Mouse (Mus musculus) intestine, embryonic 15.5 days (tissue): Measurements from ENCODE around the gene Erf. TPM values are rescaled to one million over a fixed set of nuclear protein-coding genes. Genes with fewer than 3 reads are reported as not detected.
"Not testable (repeated sequence)": the region's sequence is repeated elsewhere in the genome, so short reads cannot be mapped to it uniquely, and the experiment has no call there.

Experiments used
- ATAC-seq: fragments of 200-750 bp; cut with Nextera tagmentation; 2 replicates; pipeline ENCODE4 v1.8.0; 2017; ENCODE audit warnings: moderate TSS enrichment, moderate library complexity
- H3K27ac ChIP-seq: fragments of 300-500 bp; sonication (generic); 2 replicates; pipeline ENCODE4 v1.5.1; 2015; ENCODE audit warnings: mild to moderate bottlenecking, inconsistent platforms
- H3K27me3 ChIP-seq: fragments of 300-500 bp; sonication (generic); replicated peaks from 2 replicates; pipeline ENCODE4 v1.6.1; 2015; ENCODE audit warnings: inconsistent platforms
- H3K36me3 ChIP-seq: fragments of 300-500 bp; sonication (generic); 2 replicates; pipeline ENCODE4 v1.6.1; 2015; ENCODE audit warnings: inconsistent platforms
- H3K4me1 ChIP-seq: fragments of 300-500 bp; sonication (generic); replicated peaks from 2 replicates; pipeline ENCODE4 v1.6.1; 2015; ENCODE audit warnings: inconsistent platforms
- H3K4me2 ChIP-seq: fragments of 300-500 bp; sonication (generic); replicated peaks from 2 replicates; pipeline ENCODE4 v1.6.1; 2015; ENCODE audit warnings: mild to moderate bottlenecking, inconsistent platforms
- H3K4me3 ChIP-seq: fragments of 300-500 bp; sonication (generic); replicated peaks from 2 replicates; pipeline ENCODE4 v1.5.1; 2015; ENCODE audit warnings: inconsistent platforms
- H3K9ac ChIP-seq: fragments of 300-500 bp; sonication (generic); 2 replicates; pipeline ENCODE4 v1.6.1; 2015; ENCODE audit warnings: inconsistent platforms
- H3K9me3 ChIP-seq: fragments of 300-500 bp; sonication (generic); 2 replicates; pipeline ENCODE4 v1.6.1; 2016; ENCODE audit warnings: inconsistent platforms
- WGBS: fragments of 180-500 bp; shearing (Covaris S2); methylation state at CpG from one replicate; pipeline ENCODE4 v1.1.7; 2015; 5-methylcytosine and 5-hydroxymethylcytosine counted together
- polyA plus RNA-seq: library from polyadenylated mRNA; unstranded; fragments of >200 nt; fragmentation: Nextera tagmentation; extraction: Ambion mirVana; gene quantifications from 2 replicates; pipeline ENCODE4 v1.2.1, GENCODE M21; 2015

The Erf gene
- polyA plus RNA-seq, 1 experiment from 2014 or later, result 14.8 TPM

- Histone ChIP-seq H3K4me2 (peak overlapping the region; percentile 74), H3K9ac (peak overlapping the region; percentile 73; the same call in 1 of the 2 replicates), H3K4me1 (peaks cover 28% of the 10 kb centered on the region), H3K4me3 (peak overlapping the region; percentile 73), H3K27ac (0 out of 2 replicates have a peak overlapping the region, but pooled peaks have one; percentile 23), H3K9me3 (no peaks in the 10 kb centered on the region), H3K36me3 (peaks cover 22% of the 10 kb centered on the region), H3K27me3 (no peaks in the 10 kb centered on the region)
- 84% methylated on average over 8 of the region's 8 CpGs for WGBS
- ATAC-seq, result no peak
These were observed 19.1 kb upstream of the Erf start for GRCm38 (mm10) chr7:25269545-25270271.

GRCm38 (mm10) chr7:25269029-25269428, 18.5 kb upstream of the Erf start:
- peak overlapping the region; percentile 73 for H3K9ac ChIP-seq
- H3K27me3 ChIP-seq, result no peaks in the 10 kb centered on the region
- no peaks in the 10 kb centered on the region for H3K9me3 ChIP-seq
- H3K4me2 ChIP-seq, result peak overlapping the region; percentile 74
- 40% methylated on average over 4 of the region's 4 CpGs for WGBS
- H3K27ac ChIP-seq, result peak overlapping the region; percentile 73; the same call in 1 of the 2 replicates
- H3K36me3 ChIP-seq, result peaks cover 22% of the 10 kb centered on the region
- peak overlapping the region; percentile 73 for H3K4me3 ChIP-seq
- H3K4me1 ChIP-seq, result peaks cover 22% of the 10 kb centered on the region
- ATAC-seq, result no peak

DNA sequence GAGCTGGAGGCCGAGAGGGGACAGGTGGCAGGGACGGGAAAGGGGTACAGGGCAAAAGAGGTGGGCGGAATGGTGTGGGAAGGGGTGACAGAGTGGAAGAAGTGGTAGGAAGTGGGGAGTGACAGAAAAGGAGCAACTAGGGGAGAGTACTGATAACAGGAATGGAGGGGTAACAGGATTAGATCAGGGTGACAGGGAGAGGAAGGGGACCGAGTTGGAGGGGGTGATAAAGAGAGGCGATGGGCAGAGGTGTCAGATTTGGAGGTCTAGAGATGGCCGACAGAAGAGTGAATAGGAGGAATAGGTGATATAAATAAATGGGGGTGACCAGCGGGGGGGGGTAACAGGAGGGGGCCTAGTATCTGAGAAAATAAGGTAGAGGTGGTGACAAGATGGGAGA, 18.0 kb upstream of the Erf start:
- peak overlapping the region; percentile 73 for H3K27ac ChIP-seq
- peaks cover 18% of the 10 kb centered on the region for H3K4me1 ChIP-seq
- no peaks in the 10 kb centered on the region for H3K27me3 ChIP-seq
- no peaks in the 10 kb centered on the region for H3K9me3 ChIP-seq
- peak overlapping the region; percentile 74 for H3K4me2 ChIP-seq
- H3K4me3 ChIP-seq, result peak overlapping the region; percentile 73
- peak overlapping the region; percentile 73 for H3K9ac ChIP-seq
- no peak for ATAC-seq
- peaks cover 21% of the 10 kb centered on the region for H3K36me3 ChIP-seq
- WGBS, result 1% methylated on average over 7 of the region's 7 CpGs

DNA sequence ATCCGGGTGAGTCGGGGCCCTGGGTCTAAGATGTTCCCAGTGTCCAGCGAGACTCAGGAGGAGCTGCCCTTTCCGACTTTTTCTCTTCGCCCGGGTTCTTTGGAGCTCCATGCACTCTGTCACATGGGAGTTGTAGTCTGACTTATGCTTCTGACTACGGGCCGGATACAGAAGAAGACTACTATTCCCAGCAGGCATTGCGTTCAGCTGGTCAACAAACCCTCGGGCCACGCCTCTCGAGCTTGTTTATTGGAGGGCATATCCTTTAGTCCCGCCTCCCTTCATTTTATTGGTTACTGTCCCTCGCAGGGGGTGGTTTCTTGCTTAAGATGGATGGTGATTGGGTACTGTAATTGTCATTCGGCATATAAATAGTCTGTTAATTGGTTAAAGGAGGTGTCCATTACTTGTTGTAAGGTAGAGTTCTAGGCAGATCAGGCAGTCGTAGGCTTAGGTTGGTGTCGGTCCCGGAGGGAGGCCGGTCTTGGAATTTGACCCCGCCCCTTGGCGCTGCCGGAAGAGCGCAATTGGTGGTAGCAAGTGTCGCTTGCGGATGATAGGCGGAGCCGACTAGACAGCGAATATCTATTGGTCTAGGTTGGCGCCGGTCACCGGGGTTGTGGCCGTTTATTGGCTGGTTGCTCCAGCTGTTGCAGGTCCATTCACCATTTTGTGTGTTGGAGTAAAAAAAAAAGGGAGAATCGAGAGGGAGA, 17.3 kb upstream of the Erf start:
- Histone ChIP-seq H3K4me2 (peak overlapping the region; percentile 74), H3K4me1 (peaks cover 13% of the 10 kb centered on the region), H3K4me3 (peak overlapping the region; percentile 73), H3K36me3 (peaks cover 14% of the 10 kb centered on the region), H3K27ac (peak overlapping the region; percentile 90), H3K27me3 (no peaks in the 10 kb centered on the region), H3K9me3 (no peaks in the 10 kb centered on the region), H3K9ac (peak overlapping the region; percentile 73)
- ATAC-seq, result peak; percentile 97
- under 1% methylated on average over 33 of the region's 33 CpGs for WGBS

DNA sequence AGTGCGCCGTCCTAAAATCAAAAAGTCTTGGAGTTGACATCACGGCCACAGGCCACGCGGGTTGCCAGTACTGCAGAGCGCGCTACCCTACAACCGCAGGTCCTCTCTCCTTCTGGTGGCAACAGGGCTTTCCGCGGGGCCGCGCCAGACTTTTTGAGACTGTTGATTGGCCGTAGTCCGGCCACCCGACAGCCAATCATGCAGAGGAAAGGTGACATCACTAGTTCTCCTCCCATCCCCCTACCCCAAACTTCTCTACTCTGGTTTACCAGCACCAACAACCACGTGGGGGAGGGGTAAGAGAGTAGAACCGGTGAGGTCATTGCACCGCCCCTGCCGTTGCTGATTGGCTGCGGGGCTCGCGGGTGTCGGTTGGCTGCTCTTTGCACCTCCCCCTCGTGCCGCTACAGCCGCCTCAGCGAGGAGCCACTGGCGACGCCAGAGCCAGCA, 16.8 kb upstream of the Erf start, which contains the start of gene Cic:
Gene Cic (plus strand): TSS at position 404 of the 450 bp plus-strand sequence.
- WGBS, result under 1% methylated on average over 29 of the region's 29 CpGs
- H3K4me1 ChIP-seq, result peaks cover 13% of the 10 kb centered on the region
- H3K27ac ChIP-seq, result peak within 1 kb of the TSS; percentile 90
- H3K4me3 ChIP-seq, result peak within 1 kb of the TSS; percentile 73
- H3K9ac ChIP-seq, result peak within 1 kb of the TSS; percentile 73
- peak within 1 kb of the TSS; percentile 74 for H3K4me2 ChIP-seq
- peak; percentile 91 for ATAC-seq
- H3K36me3 ChIP-seq, result peaks cover 14% of the 10 kb centered on the region; the same call in 1 of the 2 replicates
- H3K9me3 ChIP-seq, result no peaks in the 10 kb centered on the region
- H3K27me3 ChIP-seq, result no peaks in the 10 kb centered on the region

DNA sequence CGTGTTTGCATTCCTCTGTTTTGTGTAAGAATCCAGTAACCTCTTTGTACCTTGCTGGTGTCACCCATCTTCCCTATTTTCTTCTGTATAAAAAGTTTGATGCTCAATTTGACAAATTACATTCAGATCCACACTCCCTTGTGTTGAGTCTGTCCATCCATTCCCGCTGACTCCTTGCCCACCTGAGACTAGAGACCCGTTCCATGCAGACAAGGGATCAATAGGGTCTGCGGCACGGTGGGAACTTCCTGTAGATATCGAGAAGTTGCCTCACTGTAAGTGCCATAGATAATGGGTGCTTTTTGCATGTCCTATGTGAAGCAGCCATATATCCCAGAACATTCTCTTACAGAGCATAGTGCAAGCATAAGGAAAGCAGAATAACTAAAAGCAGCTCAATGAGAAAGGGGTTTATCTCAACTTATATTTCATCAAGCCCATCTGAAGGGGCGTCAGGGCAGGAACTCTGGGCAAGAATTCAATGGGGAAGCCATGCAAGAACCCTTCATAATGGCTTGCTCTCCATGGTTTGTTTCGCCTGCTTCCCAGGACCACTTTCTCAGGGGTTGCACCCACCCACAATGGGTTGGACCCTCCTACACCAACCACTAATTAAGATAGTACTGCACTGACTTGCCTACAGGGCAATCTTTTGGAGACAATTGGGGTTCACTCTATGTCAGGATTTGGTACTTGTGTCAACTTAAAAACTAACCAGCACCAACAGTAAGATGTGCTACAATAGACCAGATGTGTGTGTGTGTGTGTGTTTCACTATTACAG, 15.8 kb upstream of the Erf start:
- H3K4me2 ChIP-seq, result peak overlapping the region; percentile 64; the same call in 1 of the 2 replicates
- no peak overlapping the region for H3K9ac ChIP-seq
- WGBS, result 85% methylated on average over 8 of the region's 8 CpGs
- H3K4me1 ChIP-seq, result peaks cover 13% of the 10 kb centered on the region
- H3K9me3 ChIP-seq, result no peaks in the 10 kb centered on the region
- no peak for ATAC-seq
- H3K4me3 ChIP-seq, result no peak overlapping the region
- H3K27ac ChIP-seq, result no peak overlapping the region
- H3K36me3 ChIP-seq, result peaks cover 4% of the 10 kb centered on the region; the same call in 1 of the 2 replicates
- no peaks in the 10 kb centered on the region for H3K27me3 ChIP-seq

- not testable (repeated sequence) for H3K27ac ChIP-seq, H3K9me3 ChIP-seq, H3K9ac ChIP-seq, H3K4me2 ChIP-seq, ATAC-seq, H3K4me3 ChIP-seq, H3K27me3 ChIP-seq, H3K36me3 ChIP-seq
- 88% methylated on average over 5 of the region's 5 CpGs for WGBS
- H3K4me1 ChIP-seq, result peaks cover 13% of the 10 kb centered on the region
These were observed 15.2 kb upstream of the Erf start for GRCm38 (mm10) chr7:25265743-25266142.

GRCm38 (mm10) chr7:25263968-25264870, 13.7 kb upstream of the Erf start:
- Histone ChIP-seq H3K4me1 (peaks cover 7% of the 10 kb centered on the region), H3K9me3 (no peaks in the 10 kb centered on the region), H3K36me3 (no peaks in the 10 kb centered on the region), H3K27ac (no peak overlapping the region), H3K4me2 (no peak overlapping the region), H3K9ac (no peak overlapping the region), H3K27me3 (no peaks in the 10 kb centered on the region), H3K4me3 (no peak overlapping the region)
- ATAC-seq, result no peak
- 34% methylated on average over 17 of the region's 17 CpGs for WGBS

- Histone ChIP-seq H3K36me3 (no peaks in the 10 kb centered on the region), H3K9me3 (no peaks in the 10 kb centered on the region), H3K4me1 (0 out of 2 replicates have a peak, but pooled peaks cover under 1% of the 10 kb centered on the region), H3K4me2 (no peak overlapping the region), H3K4me3 (no peak overlapping the region), H3K27ac (no peak overlapping the region), H3K9ac (no peak overlapping the region), H3K27me3 (no peaks in the 10 kb centered on the region)
- ATAC-seq, result no peak
- 70% methylated on average over 1 of the region's 1 CpGs for WGBS
These were observed 11.3 kb upstream of the Erf start for GRCm38 (mm10) chr7:25261896-25262295.

GRCm38 (mm10) chr7:25251822-25252221, 1.3 kb upstream of the Erf start:
- Histone ChIP-seq H3K4me2 (peak overlapping the region; percentile 90), H3K9me3 (no peaks in the 10 kb centered on the region), H3K4me1 (peaks cover 27% of the 10 kb centered on the region), H3K27ac (peak overlapping the region; percentile 98), H3K36me3 (no peaks in the 10 kb centered on the region), H3K9ac (peak overlapping the region; percentile 45), H3K4me3 (peak overlapping the region; percentile 74), H3K27me3 (no peaks in the 10 kb centered on the region)
- 22% methylated on average over 8 of the region's 8 CpGs for WGBS
- no peak for ATAC-seq

DNA sequence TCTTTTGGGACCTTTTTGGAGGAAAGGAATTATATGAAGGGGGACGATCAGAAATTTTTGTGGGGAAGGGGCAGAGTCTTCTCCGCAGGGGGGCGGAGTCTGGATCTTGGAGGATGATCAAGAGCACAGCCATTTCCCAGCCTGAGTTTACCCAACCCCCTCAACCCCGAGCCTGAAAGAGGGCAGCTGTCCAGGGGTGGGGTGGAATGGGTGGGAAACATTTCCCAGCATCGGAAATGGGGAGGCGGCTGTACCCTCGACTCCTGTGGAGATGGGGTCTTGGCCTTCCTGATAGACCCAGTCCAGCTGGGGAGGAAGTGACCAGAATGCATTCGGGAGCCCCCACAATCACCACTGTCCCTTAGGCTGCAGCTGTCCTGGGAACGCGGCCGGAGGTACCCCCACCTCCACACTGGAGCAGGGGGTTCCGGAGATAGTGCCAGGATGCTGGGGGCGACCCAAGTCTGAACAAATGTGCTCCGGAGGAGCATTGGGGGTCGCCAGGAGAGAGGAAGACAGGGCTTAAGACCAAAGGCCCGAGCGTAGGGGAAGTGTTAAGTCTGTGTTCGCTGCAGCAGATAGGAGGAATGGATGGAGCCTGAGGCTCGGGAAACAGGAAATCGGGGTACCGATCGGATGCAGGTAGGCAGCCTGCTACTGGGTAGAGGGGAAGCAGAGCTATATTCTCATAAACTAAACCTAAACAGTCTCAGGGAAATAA, 670 bp upstream of the Erf start:
- Histone ChIP-seq H3K36me3 (no peaks in the 10 kb centered on the region), H3K9ac (peak overlapping the region; percentile 45), H3K4me3 (peak overlapping the region; percentile 74), H3K4me2 (peak overlapping the region; percentile 90), H3K4me1 (peaks cover 33% of the 10 kb centered on the region), H3K27ac (peak overlapping the region; percentile 98), H3K27me3 (no peaks in the 10 kb centered on the region), H3K9me3 (no peaks in the 10 kb centered on the region)
- 5% methylated on average over 22 of the region's 22 CpGs for WGBS
- ATAC-seq, result peak; percentile 40
